Mouse (Mus musculus): ENCODE measurements around the gene Trib3.

- TF ChIP-seq CTCF (IDR thresholded peaks at IDR 0.05) (no peak), POLR2A (IDR thresholded peaks at IDR 0.05; ENCODE audit: insufficient read depth, low read depth, low read length) (no peak)
Observed at GRCm38 (mm10) chr2:152305480-152305879, 38.4 kb downstream of the Trib3 start.

Measured in heart, adult 2 months (tissue).